Mouse (Mus musculus) spleen, adult 18-20 months (tissue): ENCODE data around the gene Rab3gap1.

Source experiments
- DNase-seq, 2 experiments: peaks; one replicate each; pipeline ENCODE4 v3.0.0; 2022; ENCODE audit warnings: mixed read lengths in 2 of 2

Rab3gap1 gene

DNA sequence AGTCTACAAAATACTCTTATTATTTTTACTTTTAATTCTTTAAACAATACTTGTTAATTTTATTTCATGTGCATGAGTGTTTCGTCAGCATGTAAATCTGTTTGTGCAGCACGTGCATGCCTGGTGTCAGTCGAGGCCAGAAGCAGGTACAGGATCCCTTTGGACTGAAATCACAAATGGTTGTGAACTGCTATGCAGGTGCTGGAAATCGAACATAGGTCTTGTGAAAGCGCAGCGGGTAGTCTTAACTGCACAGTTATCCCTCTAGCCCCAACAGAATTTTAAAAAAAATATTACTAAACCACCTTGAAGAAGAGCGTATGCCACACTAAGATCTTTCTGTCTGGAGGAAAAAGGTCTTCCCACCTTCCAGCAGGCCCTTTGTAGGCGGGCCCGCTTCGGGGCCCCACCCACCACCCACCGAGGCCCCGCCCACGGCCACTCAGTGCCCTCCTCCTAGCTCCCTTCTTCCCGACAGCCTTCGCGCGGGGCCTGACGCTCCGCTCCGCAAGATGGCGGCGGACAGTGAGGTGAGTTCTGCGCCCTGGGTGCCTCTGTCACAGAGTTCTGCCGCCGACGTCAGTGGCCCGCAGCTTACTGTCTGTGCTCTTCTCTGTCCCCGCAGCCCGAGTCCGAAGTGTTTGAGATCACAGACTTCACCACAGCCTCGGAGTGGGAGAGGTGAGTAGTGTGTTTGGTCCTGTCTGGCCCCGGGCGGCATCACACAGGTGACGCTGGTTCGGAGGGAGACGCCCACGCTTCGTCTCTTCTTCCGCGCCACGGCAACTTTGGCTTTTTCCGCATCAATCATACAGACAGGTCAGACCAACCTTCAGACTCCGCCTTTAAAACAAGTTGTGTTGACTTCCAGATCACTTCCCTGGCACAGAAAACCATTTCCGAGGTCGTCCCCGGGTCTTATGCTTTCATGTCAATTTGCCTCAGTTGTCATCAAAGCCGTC is at the start of gene Rab3gap1:
Rab3gap1 (plus strand) TSS at position 474 of the 962 bp plus-strand sequence.
- DNase-seq: peak; percentile 86 to 89

DNA sequence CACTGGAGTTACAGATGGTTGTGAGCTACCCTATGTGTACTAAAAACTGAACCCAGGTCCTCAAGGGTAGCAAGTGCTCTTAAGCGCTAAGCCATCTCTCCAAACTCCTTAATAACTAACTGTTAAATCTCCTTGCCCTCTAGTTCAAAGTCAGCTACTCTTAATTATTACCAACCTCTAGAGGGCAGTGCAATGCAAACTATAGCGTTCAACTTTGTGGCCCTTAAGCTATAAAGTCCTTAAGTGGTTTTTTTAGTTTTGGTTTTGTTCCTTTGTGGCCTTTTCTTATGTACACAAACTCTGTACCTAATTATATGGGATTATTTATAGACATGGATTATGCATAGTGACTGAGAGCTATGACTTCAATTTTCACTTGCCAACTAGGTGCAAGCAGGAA is 41.2 kb upstream of the Rab3gap1 start:
- DNase-seq: no peak

DNA sequence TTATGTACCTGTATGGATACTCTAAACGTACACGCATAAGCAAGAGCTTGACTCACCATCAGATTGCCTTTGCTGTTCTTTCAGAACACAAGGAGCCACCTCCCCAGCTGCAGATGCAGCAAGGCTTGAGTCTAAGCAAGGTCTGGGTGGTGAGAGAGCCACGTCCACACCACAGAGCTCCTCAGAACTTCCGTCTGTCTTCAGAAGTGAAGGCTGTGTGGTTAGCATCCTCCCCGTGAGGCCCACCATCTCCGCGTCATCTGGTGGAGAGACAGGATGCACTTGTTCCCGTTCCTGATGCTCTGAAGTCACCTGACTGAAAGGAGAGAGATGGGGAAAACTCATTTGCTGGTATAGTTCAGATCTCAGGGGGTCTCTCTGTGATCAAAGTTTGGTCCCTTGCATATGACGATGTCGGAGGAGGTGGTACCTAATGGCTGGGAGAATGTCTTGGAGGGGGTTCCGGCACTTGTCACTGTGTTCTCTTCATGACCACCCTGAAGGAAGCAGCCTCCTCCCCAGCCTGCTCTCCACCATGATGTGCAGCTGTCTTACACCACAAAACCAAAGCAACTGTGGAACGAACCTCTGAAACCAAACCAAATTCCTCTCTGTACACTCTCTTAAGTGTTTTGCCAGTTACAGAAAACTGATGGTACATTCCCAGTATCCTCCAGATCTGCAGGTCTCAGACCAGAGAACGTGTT is 38.2 kb upstream of the Rab3gap1 start:
- peak in 1 of 2 experiments; percentile 8 for DNase-seq

- no peak for DNase-seq
These were observed 34.9 kb upstream of the Rab3gap1 start for GRCm38 (mm10) chr1:127833714-127834113.

- no peak for DNase-seq
These were observed 34.4 kb upstream of the Rab3gap1 start for GRCm38 (mm10) chr1:127834202-127834601.

GRCm38 (mm10) chr1:127836619-127837018 is 32.0 kb upstream of the Rab3gap1 start:
- no peak for DNase-seq

- DNase-seq: no peak
These were observed 30.0 kb upstream of the Rab3gap1 start for GRCm38 (mm10) chr1:127838602-127839001.

GRCm38 (mm10) chr1:127845472-127845871 is 23.1 kb upstream of the Rab3gap1 start:
- DNase-seq: no peak

- DNase-seq: no peak
These were observed 18.4 kb upstream of the Rab3gap1 start for GRCm38 (mm10) chr1:127850075-127850610.

- DNase-seq: no peak
These were observed 13.9 kb upstream of the Rab3gap1 start, which contains the start of gene Map3k19 for GRCm38 (mm10) chr1:127854486-127855222. TSS of gene Map3k19 (minus strand) at chr1:127855031.

- no peak for DNase-seq
These were observed 9.5 kb upstream of the Rab3gap1 start for GRCm38 (mm10) chr1:127858945-127859648.

- DNase-seq: no peak
These were observed 8.7 kb upstream of the Rab3gap1 start for GRCm38 (mm10) chr1:127859799-127860400.

DNA sequence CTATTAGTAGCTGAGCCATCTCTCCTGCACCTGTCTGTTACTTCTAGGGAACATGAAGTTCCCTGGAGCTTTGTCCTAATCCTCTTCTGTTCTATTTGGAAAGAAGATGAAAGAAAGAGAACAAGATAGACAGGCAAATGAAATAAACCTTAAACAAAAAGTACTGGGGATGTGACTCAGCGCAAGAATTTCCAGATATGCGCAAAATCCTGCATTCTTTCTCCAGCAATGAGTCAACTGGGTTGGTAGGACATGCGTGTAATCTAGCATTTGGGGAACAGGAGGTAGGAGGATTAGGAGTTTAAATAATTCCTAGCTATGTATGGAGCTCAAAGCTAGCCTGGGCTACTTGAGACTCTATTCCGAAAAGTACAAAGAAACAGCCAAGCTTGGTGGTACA is 8.1 kb upstream of the Rab3gap1 start:
- no peak for DNase-seq

- DNase-seq: no peak
These were observed 6.7 kb upstream of the Rab3gap1 start for GRCm38 (mm10) chr1:127861900-127862299.

DNA sequence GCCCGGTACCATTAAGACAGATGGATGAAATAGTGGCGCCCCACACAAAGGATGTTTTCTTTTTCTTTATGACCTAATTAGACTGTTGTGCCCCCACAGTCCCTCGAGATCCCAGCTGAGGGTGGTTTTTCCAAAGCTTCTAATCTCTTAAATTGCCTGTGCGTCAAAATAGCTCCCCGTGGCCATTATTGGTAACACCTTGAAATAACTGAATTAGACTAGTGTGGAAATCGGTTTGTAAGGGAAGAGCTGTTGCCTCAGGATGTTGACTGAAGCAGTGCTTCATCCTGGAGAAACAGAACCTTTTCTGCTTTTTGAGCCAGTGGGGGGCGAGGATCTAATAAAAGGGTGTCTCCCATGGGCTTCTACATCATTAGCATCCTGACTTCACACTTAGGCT is 4.8 kb upstream of the Rab3gap1 start:
- DNase-seq: no peak

DNA sequence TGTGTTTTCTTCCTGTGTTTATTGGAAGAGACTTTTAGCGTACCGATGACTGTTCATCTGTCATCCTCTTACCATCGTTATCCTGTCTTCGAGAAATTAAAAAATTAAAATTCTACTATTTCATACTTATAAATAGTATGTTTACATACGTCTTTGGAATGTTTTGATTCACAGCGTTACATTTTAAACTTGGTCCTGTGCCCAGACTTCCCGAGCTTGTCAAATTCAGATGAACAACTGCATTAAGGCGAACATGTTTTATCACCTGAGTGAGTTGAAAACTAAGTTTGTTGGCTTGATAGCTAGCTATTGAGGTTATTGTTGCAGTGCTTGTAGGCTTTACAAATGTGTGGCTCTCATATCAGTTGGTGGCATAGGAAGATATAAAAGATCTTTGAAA is 703 bp downstream of the Rab3gap1 start:
- no peak for DNase-seq

DNA sequence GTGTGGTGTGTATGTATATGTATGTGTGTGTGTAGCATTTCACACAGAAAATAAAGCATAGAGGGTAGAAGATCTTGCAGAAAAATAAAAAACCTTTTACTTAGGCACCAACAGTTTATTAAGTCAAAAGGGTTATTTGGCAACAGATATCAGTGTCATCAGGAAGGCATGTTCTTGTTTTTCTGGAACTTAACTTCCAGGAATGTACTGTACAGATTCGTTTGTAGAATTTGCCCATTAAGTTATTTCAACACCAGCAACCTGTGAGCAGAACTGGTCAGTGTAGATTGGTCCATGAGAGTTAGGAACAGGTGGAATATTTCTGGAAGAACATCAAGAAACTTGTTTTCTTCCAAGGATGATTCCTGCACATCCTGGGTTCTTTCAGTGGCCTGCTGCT is 30.8 kb downstream of the Rab3gap1 start:
- no peak for DNase-seq

GRCm38 (mm10) chr1:127904774-127905385 is 36.3 kb downstream of the Rab3gap1 start:
- DNase-seq: no peak

DNA sequence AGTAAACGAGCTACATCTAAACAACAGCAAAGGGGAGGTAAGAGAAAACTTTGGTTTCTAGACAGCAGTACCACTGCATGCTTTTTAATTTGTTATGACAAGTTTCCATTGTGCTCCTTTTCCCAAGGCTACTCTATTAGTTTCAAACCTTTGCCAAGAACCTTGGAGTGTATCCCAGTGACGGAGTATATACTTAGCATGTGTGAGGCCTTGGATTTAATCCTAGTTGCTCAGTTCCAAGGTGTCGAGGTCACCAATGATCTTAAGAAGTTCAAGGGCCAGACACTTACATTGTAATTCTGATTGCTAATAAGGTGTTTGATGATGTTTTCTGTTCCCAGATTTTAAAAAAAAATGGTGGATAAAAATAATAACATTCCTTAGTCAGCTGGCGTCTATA is 44.5 kb downstream of the Rab3gap1 start:
- no peak for DNase-seq

DNA sequence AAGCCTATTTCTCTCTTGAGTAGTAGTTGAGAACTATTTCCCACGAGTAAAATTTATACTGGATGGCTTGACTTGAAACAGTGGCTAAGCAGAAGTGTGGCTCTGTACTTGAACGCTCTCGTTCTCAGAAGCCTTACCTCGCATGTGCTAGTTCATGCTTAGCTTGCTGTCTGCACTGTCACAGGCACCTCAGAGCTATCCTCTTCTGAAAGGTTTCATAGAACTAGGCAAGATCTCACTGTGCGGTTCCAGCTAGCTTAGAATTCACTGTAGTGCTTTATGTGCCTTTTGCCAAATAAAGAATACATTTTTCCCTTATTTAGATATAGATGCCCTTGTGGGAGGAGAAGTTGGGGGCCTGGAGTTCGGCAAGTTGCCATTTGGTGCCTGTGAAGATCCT is 46.7 kb downstream of the Rab3gap1 start:
- no peak for DNase-seq

- DNase-seq: no peak
These were observed 47.2 kb downstream of the Rab3gap1 start for GRCm38 (mm10) chr1:127915802-127916201.
